In genomic region chr8:70003204-70003657, GRCm38 (mm10) we compare ENCODE assay signal across 1 mouse cellular context.
A peak's percentile ranks its signal among the peaks of the same experiment; 100 is the strongest.
TF ChIP-seq lines count a peak whose summit lies in the region.

No protein-coding gene starts in this region.

TF ChIP-seq in CH12.LX, 34 proteins besides CTCF, POLR2A, EP300 and RAD21 (continued from another document):
- TF ChIP-seq KAT2A (IDR thresholded peaks at IDR 0.05; ENCODE audit: insufficient replicate concordance, low read length) (no peak), MAZ (IDR thresholded peaks at IDR 0.05; ENCODE audit: low read depth, low read length) (0 out of 2 replicates have a peak, but pooled peaks have one; percentile 52), IRF4 (IDR thresholded peaks at IDR 0.05; ENCODE audit: low read depth, low read length) (peak; percentile 65; the same call in 1 of the 2 replicates), TCF12 (IDR thresholded peaks at IDR 0.05; ENCODE audit: low read depth, low read length) (peak; percentile 48; the same call in 1 of the 2 replicates), ELF1 (IDR thresholded peaks at IDR 0.05; ENCODE audit: low read depth, low read length) (peak; percentile 70), SMC3 (IDR thresholded peaks at IDR 0.05; ENCODE audit: low read depth, low read length) (peak; percentile 47), USF1 (IDR thresholded peaks at IDR 0.05; ENCODE audit: low read depth, low read length) (peak; percentile 27; the same call in 1 of the 2 replicates), ZNF384 (IDR thresholded peaks at IDR 0.05; ENCODE audit: low read depth, low read length) (no peak), ZC3H11A (IDR thresholded peaks at IDR 0.05; ENCODE audit: low read depth, low read length) (no peak), MAX (IDR thresholded peaks at IDR 0.05; ENCODE audit: low read length) (peak; percentile 41; the same call in 1 of the 2 replicates), MYC (IDR thresholded peaks at IDR 0.05; ENCODE audit: low read depth, low read length) (peak; percentile 64)
